Mouse (Mus musculus): ENCODE results near the gene Tmem231. TPM values are rescaled to one million over a fixed set of nuclear protein-coding genes. Genes with fewer than 3 reads are reported as not detected.

The Tmem231 gene
- 1.2 and 1.3 TPM in 2 replicates for polyA plus RNA-seq (2012; rRNA removed)

DNA sequence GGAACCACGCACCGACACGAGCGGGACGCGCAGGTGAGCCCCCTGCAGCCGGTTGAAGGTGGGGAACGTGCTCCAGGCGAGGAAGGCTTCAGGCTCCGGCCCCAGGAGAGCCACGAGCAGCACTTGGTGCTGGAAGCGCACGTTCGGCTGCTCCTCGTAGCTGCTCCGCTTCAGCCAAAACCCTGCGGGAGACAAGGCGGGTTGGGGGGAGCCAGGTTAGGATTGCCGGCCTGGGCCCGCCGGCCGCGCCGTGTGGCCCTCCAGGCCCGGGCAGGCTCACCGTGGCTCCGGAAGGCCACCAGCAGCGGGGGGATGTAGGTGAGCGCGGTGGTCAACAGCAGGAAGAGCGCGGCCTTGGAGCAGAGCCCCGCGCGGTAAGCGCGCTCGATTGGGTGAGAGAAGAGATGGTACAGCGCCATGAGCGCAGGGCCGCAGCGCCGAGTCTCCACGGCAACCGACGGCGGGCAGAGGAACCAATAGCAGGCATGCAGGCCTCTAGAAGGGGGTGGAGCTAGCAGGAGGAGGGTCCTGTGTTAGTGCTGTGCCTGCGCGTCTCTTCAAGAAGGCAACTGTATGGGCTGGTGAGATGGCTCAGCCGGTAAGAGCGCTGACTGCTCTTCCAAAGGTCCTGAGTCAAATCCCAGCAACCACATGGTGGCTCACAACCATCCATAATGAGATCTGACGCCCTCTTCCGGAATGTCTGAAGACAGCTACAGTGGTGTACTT lies at the start of gene Tmem231:
TSS of gene Tmem231 (minus strand) at position 534 of the 729 bp plus-strand sequence.
- DNase-seq (ENCODE audit: low read depth, low spot score), result no peak
- 1% methylated on average over 53 of the region's 53 CpGs for WGBS

GRCm38 (mm10) chr8:111982116-111982515 lies 48.4 kb upstream of the Tmem231 start:
- 72% methylated on average over 7 of the region's 7 CpGs for WGBS
- no peak for DNase-seq (ENCODE audit: low read depth, low spot score)

DNA sequence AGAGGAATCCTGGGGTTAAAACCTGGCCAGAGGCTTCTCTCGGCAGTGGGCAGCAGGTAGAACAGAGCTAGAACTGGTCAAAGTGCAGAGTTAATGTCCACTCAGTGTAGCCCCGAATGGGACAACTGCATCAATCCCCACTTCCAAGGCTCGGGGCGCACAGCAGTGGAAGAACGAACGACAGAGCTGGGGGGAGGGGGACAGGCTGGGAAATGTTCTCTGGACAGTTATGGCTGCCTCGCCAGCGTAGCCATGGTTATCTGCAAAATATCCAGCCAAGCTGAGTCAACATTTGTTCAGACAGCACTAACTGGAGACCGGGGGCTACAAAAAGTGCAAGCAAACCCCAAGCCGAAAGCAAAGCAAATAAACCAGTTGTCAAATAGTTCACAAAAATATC lies 44.5 kb upstream of the Tmem231 start:
- 66% methylated on average over 10 of the region's 10 CpGs for WGBS

GRCm38 (mm10) chr8:111976326-111976725 lies 42.6 kb upstream of the Tmem231 start:
- DNase-seq (ENCODE audit: low read depth, low spot score), result no peak
- WGBS, result 81% methylated on average over 2 of the region's 2 CpGs

More for the DNA sequence above, 44.5 kb upstream of the Tmem231 start:
- no peak for DNase-seq (ENCODE audit: low read depth, low spot score)

DNA sequence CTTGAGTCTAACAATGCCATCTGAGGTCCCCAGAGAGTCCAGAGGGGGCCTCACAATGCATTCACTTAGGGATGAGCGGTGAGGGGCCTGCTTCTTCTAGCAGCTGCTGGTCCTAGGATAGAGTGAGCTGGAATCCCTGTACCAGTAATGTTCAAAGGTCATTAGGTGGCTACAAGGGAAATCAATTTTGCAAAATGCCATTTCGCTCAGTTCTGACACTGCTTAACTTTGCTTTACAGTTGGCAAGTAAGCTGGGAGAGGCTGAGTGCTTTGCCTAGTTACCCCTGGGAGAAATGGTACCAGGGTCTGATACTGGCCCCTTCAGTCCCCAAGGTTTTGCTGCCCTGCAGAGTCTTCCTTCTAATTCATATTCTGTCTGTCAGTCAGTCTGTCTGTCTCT lies 42.0 kb upstream of the Tmem231 start:
- DNase-seq (ENCODE audit: low read depth, low spot score), result no peak
- 92% methylated on average over 2 of the region's 2 CpGs for WGBS

DNA sequence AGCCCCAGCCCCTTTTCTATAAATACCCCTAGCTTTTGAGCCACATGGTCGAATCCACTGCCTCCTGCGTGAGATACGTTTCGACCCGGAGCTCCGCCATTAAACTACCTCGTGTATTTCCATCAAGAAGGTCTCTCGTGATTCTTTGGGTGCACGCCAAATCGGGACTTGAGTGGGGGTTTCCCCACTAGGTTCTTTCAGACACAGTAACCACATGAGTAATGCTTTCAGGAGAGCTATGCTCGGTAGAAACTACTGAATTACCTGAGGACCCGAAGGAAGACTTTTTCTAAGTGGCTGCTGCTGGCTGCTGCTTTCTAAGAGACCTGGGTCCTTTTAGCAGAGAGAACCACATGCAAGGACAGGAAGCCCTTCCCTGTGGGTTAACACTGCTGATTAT lies 40.5 kb upstream of the Tmem231 start:
- WGBS, result 94% methylated on average over 12 of the region's 12 CpGs

GRCm38 (mm10) chr8:111968991-111969390 lies 35.3 kb upstream of the Tmem231 start:
- no peak for DNase-seq (ENCODE audit: low read depth, low spot score)
- whole genome bisulfite sequencing, result 67% methylated on average over 5 of the region's 5 CpGs

More for the DNA sequence above, 40.5 kb upstream of the Tmem231 start:
- no peak for DNase-seq (ENCODE audit: low read depth, low spot score)

DNA sequence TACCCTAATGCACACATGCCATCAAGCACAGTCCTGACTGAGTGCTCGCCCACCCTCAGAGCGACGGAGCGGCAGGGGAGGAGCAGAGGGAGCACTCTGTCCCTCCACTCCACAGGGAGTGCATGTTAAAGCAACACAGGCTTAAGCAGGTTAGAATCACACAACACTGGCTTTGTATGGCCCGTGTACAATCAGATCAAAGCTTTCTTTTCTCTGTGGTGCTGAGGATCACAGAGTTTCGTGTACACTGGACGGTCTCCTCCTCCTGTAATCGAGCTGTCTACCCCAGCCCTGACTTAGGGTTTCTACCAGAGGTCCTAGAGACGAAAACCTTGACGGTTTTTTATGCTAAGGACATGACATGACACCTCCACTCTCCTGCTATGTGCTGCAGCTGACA lies 34.9 kb upstream of the Tmem231 start:
- 87% methylated on average over 10 of the region's 10 CpGs for WGBS
- no peak for DNase-seq (ENCODE audit: low read depth, low spot score)

- 85% methylated on average over 5 of the region's 5 CpGs for WGBS
- no peak for DNase-seq (ENCODE audit: low read depth, low spot score)
Measured at GRCm38 (mm10) chr8:111967246-111967870, 33.7 kb upstream of the Tmem231 start.

DNA sequence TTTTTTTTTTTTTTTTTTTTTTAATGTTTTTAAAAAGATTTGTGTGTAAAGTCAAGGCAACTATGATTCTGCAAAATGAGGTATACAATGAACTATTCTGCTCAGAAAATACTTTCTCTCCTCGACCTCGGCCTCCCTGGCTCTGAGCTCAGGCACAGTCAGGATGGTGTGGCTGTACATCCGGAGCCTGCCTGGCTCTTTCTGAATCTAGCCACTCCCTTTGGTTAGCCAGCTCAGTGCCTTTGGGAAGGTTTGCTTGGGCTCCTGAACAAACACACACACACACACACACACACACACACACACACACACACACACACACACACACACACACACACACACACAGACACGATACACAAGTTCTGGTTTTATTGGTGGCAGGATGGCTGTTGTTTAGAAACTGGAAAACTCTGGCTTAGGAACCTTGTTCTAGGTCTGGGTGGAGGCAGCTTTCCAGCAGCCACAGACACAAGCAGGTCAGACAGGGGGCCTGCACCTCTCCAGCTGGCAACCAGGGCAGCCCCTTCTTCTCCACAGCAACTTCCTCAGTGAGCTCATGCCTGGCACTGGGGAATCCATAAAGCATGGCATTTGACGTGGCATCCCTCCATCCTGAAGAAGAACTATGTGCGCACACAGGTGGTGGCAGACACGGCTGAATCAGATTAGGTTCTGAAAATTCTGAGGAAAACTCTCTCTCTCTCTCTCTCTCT lies 31.3 kb upstream of the Tmem231 start:
- DNase-seq (ENCODE audit: low read depth, low spot score), result no peak
- WGBS, result 31% methylated on average over 7 of the region's 7 CpGs

GRCm38 (mm10) chr8:111964351-111964750 lies 30.7 kb upstream of the Tmem231 start:
- no peak for DNase-seq (ENCODE audit: low read depth, low spot score)
- WGBS, result 62% methylated on average over 5 of the region's 5 CpGs

- WGBS, result 91% methylated on average over 4 of the region's 4 CpGs
Measured at GRCm38 (mm10) chr8:111963546-111963945, 29.9 kb upstream of the Tmem231 start.

DNA sequence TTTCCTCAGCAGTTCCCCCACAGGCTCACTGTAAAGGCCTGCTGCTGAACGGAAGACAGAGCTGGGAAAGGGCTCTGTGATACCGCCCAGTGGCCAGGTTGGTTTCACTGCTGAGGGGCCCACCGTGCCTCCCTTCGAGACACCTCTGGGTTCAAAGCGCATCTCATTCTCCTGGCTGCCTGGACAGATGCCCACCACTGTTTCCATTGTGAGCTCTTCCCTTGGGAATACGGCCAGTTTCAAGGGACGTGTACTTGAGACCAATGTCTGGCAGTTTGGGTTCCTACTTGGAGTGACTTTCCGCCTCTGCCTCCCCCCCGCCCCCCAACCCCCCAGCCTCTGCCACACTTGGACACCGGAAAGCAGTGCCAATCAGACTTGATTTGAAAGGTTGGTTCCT lies 29.4 kb upstream of the Tmem231 start:
- DNase-seq (ENCODE audit: low read depth, low spot score), result no peak
- 82% methylated on average over 10 of the region's 10 CpGs for WGBS

More at GRCm38 (mm10) chr8:111963546-111963945, 29.9 kb upstream of the Tmem231 start:
- DNase-seq (ENCODE audit: low read depth, low spot score), result no peak

- 63% methylated on average over 1 of the region's 1 CpGs for WGBS
- DNase-seq (ENCODE audit: low read depth, low spot score), result no peak
Measured at GRCm38 (mm10) chr8:111962589-111962988, 28.9 kb upstream of the Tmem231 start.

GRCm38 (mm10) chr8:111961330-111961729 lies 27.6 kb upstream of the Tmem231 start:
- 84% methylated on average over 3 of the region's 3 CpGs for WGBS
- DNase-seq (ENCODE audit: low read depth, low spot score), result no peak

DNA sequence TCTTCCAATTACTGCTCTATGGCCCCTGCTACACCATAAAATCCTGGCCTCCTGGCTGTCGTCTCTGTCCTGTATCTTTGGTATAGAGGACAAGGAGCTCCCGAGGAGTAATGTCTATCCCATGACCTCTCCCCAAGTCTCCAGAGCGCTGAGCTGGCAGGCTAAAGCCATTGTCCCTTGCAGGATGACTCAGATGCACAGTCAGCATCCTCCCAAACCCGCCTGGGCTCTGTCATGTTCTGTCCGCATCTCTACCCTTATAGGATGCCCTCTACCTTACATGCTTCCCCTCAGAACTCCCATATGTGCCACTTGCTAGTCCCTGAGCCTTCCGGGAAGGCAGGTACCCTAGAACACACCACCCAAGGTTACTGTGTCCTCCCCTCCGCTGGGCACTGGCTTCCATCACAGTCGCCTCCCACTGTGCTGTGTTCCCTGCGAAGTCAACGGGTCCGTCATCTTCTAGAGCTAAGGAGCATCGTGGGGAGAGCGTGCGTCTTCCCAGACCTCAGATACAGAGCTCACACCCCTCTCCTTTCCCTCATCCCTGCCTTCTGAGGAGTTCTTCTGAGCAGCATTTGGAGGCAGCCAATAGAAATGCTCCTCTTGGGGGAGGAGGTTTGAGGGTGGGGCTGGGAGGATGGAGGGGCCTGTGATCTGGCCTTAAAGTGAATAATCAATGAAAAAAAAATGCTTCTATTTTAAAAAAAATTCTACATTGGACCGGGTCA lies 27.1 kb upstream of the Tmem231 start:
- WGBS, result 78% methylated on average over 15 of the region's 15 CpGs
- DNase-seq (ENCODE audit: low read depth, low spot score), result no peak

DNA sequence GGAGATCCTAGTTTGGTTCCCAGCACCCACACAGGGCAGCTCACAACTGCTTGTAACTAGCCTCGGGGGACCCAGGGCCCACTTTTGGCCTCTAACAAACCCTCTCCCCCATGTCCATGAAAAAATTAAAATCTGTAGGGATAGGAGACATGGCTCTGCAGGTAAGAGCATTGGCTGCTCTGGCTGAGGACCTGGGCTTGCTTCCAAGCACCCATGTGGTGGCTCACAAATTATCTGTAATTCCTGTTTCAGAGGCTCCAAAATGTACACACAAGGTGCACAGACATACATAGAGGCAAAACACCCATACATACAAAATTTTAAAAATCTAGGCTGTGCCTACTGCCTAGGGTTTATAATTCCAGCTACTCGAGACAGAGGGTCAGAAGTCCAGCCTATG lies 23.6 kb upstream of the Tmem231 start:
- DNase-seq (ENCODE audit: low read depth, low spot score), result no peak
- WGBS, result 94% methylated on average over 2 of the region's 2 CpGs

- WGBS, result 88% methylated on average over 5 of the region's 5 CpGs
- DNase-seq (ENCODE audit: low read depth, low spot score), result no peak
Measured at GRCm38 (mm10) chr8:111955879-111956278, 22.2 kb upstream of the Tmem231 start.

DNA sequence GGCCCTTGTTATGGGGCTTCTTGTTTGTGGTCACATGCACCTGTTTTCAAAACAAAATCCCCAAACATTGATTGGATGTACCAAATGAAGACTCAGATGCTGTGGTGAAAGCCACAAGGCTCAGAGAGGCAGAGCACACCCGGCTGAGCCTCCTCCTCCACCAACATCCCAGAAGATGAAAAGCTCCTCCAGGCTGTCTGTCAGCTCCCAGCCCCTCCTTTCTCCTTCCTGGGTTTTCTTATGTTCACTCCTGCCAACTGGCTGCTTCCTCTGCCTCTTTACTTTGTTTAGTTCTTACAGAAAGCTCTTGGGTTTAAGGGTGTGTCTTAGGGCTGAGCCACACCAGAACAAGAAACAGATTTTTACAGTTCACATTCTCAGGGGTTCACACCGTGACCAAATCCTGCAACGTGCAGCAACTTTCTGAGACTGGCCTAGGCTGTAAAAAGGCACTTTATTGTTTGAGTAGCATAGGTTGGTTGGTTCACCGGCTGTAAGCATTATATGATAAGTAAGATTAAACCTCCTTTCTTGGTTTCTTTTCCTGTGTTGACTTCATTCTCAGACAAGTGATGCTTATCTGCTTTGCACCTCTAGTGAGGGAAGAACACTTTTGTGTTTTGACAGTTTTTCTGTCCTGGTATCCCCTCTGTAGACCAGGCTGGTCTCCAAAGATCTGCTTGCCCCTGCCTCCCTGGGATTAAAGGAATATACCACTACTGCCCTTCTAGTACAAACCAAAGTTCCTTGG lies 21.3 kb upstream of the Tmem231 start:
- 45% methylated on average over 4 of the region's 4 CpGs for WGBS
- DNase-seq (ENCODE audit: low read depth, low spot score), result no peak
